Mouse (Mus musculus): ENCODE measurements around the gene Aifm2. TPM values are rescaled to one million over a fixed set of nuclear protein-coding genes. Genes with fewer than 3 reads are reported as not detected.
A peak's percentile ranks its signal among the peaks of the same experiment; 100 is the strongest.

The Aifm2 gene
- polyA plus RNA-seq, 1 experiment from 2014 or later = 6.3 TPM

DNA sequence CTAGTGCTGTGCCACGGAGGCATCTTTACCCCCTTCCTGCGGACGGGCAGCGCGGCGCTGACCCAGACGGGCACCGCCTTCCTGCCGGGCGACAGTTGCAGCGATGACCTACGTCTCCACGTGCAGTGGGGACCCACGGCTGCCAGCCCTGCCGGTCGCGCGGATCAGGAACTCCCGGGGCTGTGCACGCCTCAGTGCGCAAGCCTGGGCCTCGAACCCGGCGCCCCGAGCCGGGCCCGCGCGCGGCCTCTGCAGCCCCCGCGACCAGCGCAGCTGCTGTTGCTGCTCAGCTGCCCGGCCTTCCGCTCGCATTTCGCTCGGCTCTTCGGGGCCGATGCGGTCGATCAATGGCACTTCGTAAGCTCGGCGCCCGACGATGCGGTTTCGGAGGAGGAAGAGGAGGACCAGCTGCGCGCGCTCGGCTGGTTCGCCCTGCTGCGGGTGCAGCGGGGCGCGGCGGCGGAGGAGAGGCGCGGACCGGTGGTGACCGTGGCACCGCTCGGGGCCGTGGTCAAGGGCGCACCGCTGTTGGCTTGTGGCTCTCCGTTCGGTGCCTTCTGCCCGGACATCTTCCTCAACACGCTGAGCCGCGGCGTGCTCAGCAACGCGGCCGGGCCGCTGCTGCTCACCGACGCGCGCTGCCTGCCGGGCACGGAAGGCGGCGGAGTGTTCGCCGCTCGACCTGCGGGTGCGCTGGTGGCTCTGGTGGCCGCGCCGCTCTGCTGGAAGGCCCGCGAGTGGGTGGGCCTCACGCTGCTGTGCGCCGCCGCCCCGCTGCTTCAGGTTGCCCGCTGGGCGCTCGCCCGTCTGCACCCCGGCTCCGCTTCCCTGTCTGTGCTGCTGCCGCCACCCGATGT, 19.1 kb upstream of the Aifm2 start:
- WGBS = under 1% methylated on average over 109 of the region's 111 CpGs
- Histone ChIP-seq H3K4me3 (peak overlapping the region; percentile 96), H3K4me1 (peaks cover 20% of the 10 kb centered on the region), H3K4me2 (replicated peaks) (peak overlapping the region; percentile 100), H3K27me3 (0 out of 2 replicates have a peak, but pooled peaks cover 4% of the 10 kb centered on the region), H3K27ac (peak overlapping the region; percentile 48), H3K9me3 (replicated peaks) (no peaks in the 10 kb centered on the region), H3K36me3 (peaks cover 38% of the 10 kb centered on the region), H3K9ac (peak overlapping the region; percentile 82)
- ATAC-seq (ENCODE audit: low FRiP score) = peak; percentile 63; the same call in 1 of the 2 replicates

DNA sequence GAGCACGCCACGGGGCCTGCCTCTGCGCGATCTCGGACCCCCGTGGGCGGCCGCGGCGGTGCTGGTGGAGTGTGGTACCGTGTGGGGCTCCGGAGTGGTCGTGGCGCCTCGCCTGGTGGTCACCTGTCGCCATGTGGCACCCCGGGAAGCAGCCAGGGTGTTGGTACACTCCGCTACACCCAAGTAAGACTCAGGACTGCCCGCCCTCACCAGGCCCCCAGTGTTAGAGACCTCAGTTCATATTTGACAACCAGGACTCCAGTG, 18.6 kb upstream of the Aifm2 start:
- no peaks in the 10 kb centered on the region for H3K9me3 ChIP-seq (replicated peaks)
- H3K27ac ChIP-seq = no peak overlapping the region
- H3K4me3 ChIP-seq = peak overlapping the region; percentile 96
- ATAC-seq (ENCODE audit: low FRiP score) = no peak
- H3K9ac ChIP-seq = peak overlapping the region; percentile 82
- H3K4me1 ChIP-seq = peaks cover 20% of the 10 kb centered on the region
- H3K36me3 ChIP-seq = peaks cover 36% of the 10 kb centered on the region
- WGBS = 12% methylated on average over 18 of the region's 19 CpGs
- H3K4me2 ChIP-seq (replicated peaks) = peak overlapping the region; percentile 100
- H3K27me3 ChIP-seq = 0 out of 2 replicates have a peak, but pooled peaks cover 4% of the 10 kb centered on the region

DNA sequence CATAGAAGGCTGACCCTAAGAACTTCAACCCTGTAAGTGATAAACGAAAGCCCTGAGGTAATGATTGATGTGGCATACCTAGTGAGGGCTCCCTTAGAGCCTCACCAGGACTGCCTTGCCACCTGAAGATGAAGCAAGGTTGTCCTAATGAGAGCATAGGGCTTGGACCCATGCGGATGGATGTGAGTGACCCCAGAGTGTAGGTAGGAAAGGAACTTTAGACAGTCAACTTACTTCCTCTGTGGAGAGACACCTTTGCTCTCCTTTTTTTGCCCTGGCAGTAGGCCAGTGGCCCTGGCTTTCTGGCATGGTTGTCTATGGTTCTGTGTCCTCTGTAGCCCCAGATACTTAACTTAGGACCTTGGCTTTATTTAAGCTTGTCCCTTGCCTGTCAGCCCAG, 18.0 kb upstream of the Aifm2 start:
- Histone ChIP-seq H3K4me2 (replicated peaks) (peak overlapping the region; percentile 100), H3K4me1 (peaks cover 20% of the 10 kb centered on the region), H3K36me3 (peaks cover 36% of the 10 kb centered on the region), H3K27me3 (0 out of 2 replicates have a peak, but pooled peaks cover 4% of the 10 kb centered on the region), H3K27ac (no peak overlapping the region), H3K4me3 (peak overlapping the region; percentile 96), H3K9ac (peak overlapping the region; percentile 82), H3K9me3 (replicated peaks) (no peaks in the 10 kb centered on the region)
- no peak for ATAC-seq (ENCODE audit: low FRiP score)
- WGBS = 89% methylated on average over 2 of the region's 2 CpGs

DNA sequence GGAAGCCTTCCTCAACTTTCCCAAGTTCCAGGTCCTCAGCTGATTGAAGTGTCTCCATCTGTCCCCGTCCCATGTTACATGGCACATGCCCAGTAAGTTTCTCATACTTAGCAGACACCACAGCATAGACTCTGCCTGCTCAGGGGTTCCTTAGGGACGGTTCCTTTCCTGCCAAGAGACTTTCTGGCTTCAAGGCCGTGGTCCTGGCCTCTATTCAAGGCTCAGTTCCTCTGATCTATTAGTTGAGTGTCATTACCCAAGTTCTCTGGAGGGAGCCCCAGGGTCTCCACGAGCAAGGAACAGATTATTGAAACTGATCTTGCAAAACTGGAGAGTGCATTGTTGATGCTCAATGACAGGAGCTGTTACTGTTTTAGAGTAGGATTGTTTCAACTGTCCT, 10.4 kb upstream of the Aifm2 start:
- WGBS = 86% methylated on average over 4 of the region's 4 CpGs
- H3K4me1 ChIP-seq = no peaks in the 10 kb centered on the region
- no peak overlapping the region for H3K4me3 ChIP-seq
- no peak overlapping the region for H3K27ac ChIP-seq
- H3K9me3 ChIP-seq (replicated peaks) = no peaks in the 10 kb centered on the region
- H3K9ac ChIP-seq = no peak overlapping the region
- H3K4me2 ChIP-seq (replicated peaks) = no peak overlapping the region
- no peak for ATAC-seq (ENCODE audit: low FRiP score)
- H3K27me3 ChIP-seq = no peaks in the 10 kb centered on the region
- peaks cover 39% of the 10 kb centered on the region for H3K36me3 ChIP-seq

DNA sequence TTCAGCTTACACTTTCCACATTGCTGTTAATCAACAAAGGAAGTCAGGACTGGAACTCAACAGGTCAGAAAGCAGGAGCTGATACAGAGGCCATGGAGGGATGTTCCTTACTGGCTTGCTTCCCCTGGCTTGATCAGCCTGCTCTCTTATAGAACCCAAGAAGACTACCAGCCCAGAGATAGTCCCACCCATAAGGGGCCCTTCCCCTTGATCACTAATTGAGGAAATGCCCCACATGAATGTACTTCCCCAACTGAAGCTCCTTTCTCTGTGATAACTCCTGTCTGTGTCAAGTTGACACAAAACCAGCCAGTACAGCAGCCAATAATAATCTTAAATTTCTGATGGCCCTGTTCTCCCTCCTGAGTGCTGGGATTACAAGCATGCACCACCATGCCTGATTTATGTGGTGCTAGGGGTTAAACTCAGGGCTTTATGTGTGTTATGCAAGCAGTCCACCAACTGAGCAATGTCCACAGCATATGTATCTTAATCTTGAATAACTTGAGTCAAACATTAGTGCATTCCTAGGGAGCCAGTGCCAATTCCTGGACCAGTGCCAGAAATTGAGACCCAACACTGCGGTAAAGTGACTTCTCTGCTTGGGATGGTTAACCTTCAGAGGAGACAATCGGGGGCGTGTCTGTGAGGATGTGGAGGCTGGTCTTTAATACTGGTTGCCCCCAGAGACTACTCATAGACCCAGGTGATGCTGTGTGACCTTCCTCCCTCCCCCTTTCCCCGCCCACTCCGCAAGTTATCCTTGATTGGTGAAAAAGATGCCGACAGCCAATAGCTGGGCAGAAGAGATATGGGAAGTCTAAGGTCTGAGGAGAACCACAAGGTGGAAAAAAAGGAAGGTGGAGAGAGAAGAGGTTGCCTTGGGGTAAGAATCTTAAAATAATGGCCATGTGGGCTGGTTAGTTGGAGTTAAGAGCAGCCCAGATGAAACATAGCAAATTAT, 8.4 kb upstream of the Aifm2 start:
- no peak overlapping the region for H3K4me3 ChIP-seq

DNA sequence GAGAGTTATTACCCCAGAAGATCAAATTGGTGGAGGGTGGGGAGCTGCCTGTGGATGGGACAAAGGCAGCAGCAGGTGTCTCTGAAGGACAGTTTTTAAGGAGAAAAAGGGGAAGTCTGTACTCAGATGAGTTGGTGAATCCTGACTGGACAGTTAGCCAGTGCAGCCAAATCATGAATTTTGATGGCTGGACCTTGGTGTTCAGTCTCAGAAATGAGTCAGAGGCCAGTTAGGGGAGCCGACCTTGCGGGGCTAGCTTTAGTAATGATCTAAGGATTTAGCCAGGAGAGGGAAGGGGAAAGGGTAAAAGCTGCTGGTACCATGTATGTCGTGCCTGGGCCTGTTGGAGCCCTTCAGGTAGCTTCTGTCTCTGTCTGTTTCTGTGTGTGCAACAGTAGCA, 1.5 kb upstream of the Aifm2 start:
- no peak overlapping the region for H3K4me2 ChIP-seq (replicated peaks)
- 72% methylated on average over 3 of the region's 3 CpGs for WGBS
- ATAC-seq (ENCODE audit: low FRiP score) = no peak
- no peak overlapping the region for H3K9ac ChIP-seq
- no peak overlapping the region for H3K27ac ChIP-seq
- H3K36me3 ChIP-seq = no peaks in the 10 kb centered on the region
- peaks cover 11% of the 10 kb centered on the region for H3K4me1 ChIP-seq
- H3K4me3 ChIP-seq = no peak overlapping the region
- H3K9me3 ChIP-seq (replicated peaks) = no peaks in the 10 kb centered on the region
- peaks cover 27% of the 10 kb centered on the region for H3K27me3 ChIP-seq

More for the DNA sequence above, 8.4 kb upstream of the Aifm2 start:
- Histone ChIP-seq H3K27ac (no peak overlapping the region), H3K27me3 (no peaks in the 10 kb centered on the region), H3K9me3 (replicated peaks) (no peaks in the 10 kb centered on the region), H3K4me2 (replicated peaks) (no peak overlapping the region), H3K4me1 (no peaks in the 10 kb centered on the region), H3K36me3 (peaks cover 30% of the 10 kb centered on the region), H3K9ac (no peak overlapping the region)
- ATAC-seq (ENCODE audit: low FRiP score) = no peak
- 72% methylated on average over 6 of the region's 6 CpGs for WGBS

DNA sequence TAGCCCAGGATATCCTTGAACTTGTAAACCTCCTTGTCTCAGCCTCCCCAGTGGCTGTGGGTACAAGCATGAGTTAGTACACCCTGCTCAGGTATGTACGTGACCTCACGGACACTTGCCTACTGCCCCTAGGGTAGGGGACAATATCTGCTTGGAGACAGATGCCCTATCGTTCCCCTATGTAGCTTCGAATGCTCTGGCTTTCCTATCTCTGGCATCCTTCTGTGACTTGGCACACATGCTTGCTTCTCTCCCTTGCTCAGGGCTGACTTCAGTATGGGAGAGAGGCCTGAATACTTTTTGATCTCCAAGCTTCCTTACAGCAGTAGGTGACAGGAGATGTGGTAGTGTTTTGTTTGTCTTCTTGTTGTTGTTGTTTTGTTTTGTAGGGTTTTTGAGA, 917 bp upstream of the Aifm2 start:
- WGBS = 95% methylated on average over 4 of the region's 4 CpGs
- Histone ChIP-seq H3K9me3 (replicated peaks) (no peaks in the 10 kb centered on the region), H3K27ac (no peak overlapping the region), H3K4me3 (no peak overlapping the region), H3K36me3 (no peaks in the 10 kb centered on the region), H3K9ac (no peak overlapping the region), H3K27me3 (peaks cover 27% of the 10 kb centered on the region), H3K4me2 (replicated peaks) (no peak overlapping the region), H3K4me1 (peaks cover 11% of the 10 kb centered on the region)
- ATAC-seq (ENCODE audit: low FRiP score) = no peak

DNA sequence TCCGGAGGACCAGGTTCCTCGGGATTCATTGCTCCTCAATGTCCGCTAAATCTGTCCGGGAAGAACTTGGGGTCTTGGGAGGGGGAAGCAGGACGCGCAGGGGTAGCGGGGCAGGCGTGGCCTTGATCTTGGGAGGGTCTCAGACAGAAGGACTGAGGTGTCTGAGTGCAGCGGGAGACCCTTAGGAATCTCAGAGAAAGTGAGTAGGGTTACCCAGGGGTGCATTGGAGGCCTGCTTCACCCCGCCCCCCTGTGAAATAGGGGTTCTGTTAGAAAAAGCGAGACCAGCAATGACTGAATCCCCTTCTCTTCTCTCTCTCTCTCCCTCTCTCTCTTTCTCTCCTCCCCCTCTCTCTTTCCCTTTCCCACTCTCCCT, 387 bp downstream of the Aifm2 start:
- peaks cover 11% of the 10 kb centered on the region for H3K4me1 ChIP-seq
- H3K9me3 ChIP-seq (replicated peaks) = no peaks in the 10 kb centered on the region
- H3K36me3 ChIP-seq = no peaks in the 10 kb centered on the region
- H3K9ac ChIP-seq = peak overlapping the region; percentile 39
- H3K4me2 ChIP-seq (replicated peaks) = peak overlapping the region; percentile 80
- peaks cover 27% of the 10 kb centered on the region for H3K27me3 ChIP-seq
- no peak overlapping the region for H3K27ac ChIP-seq
- 6% methylated on average over 11 of the region's 11 CpGs for WGBS
- peak overlapping the region; percentile 40 for H3K4me3 ChIP-seq
- ATAC-seq (ENCODE audit: low FRiP score) = peak; percentile 61; the same call in 1 of the 2 replicates

DNA sequence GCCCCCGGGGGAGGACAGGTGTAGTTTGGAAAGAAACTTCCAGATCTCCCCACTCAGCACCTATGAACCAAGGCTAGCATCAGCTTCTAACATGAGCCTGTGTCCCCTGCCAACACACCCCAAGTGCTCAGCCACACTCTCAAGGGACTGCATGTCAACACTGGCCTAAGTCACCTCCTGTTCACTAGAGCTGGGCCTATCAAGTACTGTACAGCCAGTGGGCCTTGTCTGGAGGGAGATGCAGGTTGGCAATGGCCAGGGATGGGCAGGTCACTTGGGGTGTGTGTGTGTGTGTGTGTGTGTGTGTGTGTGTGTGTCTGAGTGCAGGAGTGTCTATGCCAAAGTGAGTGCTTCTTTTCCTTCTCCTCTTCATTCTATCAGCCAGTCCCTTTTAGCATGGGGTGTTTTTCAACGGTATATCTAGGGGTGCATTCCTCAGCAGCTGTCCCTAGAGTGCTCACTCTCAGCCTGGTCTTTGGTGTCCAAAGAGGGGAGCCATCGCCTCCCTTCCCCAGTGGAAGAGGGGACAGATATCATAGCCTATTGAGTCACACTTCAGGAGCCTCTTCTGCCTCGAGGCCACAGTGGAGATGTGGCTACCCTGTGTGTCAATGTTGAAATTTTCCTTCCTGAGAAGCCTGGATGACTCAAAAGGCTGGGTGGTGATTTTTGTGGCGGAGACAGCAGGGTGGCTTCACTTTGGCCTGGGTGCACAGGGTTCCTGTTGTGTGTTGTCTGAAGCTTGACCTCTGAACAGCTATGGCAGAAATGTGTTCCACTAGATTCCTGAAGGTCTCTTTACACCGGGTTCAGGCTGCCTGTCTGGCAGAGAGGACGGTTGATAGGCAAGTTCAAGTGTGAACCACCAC, 1.2 kb downstream of the Aifm2 start:
- no peaks in the 10 kb centered on the region for H3K36me3 ChIP-seq
- peaks cover 11% of the 10 kb centered on the region for H3K4me1 ChIP-seq
- H3K27ac ChIP-seq = no peak overlapping the region
- WGBS = 74% methylated on average over 7 of the region's 7 CpGs
- no peak overlapping the region for H3K9ac ChIP-seq
- peak overlapping the region; percentile 80; the same call in 1 of the 2 replicates for H3K4me2 ChIP-seq (replicated peaks)
- H3K27me3 ChIP-seq = peaks cover 27% of the 10 kb centered on the region
- H3K4me3 ChIP-seq = peak overlapping the region; percentile 40; the same call in 1 of the 2 replicates
- no peak for ATAC-seq (ENCODE audit: low FRiP score)
- no peaks in the 10 kb centered on the region for H3K9me3 ChIP-seq (replicated peaks)

DNA sequence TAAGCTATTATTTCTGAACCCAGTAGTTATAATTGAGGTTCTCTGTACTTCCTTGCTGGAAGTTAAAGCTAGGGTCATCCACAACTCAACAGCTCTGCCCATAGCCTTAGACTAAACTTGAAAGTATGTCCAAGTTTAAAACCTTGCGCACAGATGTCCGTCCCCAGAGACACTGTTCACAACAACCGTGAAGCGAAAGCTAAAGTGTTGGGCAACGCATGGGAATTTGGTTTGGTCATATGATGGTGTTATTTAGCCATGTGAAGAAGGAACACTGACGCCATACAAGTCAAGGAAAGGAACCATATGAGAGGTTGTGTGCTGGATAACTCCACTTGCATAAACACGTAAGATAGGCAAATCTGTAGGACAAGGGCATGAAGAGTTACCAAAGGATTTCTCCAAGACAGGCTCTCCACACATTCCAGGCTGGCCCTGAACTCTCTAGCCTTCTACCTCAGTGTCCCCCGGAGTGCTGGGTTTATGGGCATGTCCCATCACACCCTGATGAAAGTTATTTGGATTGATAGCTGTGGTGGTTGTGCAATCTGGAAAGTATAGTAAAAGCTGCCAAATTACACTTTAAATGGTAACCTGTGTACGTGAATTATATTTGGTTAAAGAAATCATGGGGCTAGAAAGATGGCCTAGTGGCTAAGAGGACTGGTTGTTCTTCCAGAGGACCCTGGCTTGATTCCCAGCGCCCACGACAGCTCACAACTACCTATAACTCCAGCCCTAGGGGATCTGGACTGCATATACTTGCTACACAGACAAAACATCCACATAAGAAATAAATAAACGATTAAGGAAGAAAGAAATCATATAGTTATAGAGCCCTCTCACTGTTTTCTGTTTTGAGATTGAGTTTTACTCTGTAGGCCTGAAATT, 2.6 kb downstream of the Aifm2 start:
- H3K4me2 ChIP-seq (replicated peaks) = no peak overlapping the region
- 91% methylated on average over 12 of the region's 12 CpGs for whole genome bisulfite sequencing

DNA sequence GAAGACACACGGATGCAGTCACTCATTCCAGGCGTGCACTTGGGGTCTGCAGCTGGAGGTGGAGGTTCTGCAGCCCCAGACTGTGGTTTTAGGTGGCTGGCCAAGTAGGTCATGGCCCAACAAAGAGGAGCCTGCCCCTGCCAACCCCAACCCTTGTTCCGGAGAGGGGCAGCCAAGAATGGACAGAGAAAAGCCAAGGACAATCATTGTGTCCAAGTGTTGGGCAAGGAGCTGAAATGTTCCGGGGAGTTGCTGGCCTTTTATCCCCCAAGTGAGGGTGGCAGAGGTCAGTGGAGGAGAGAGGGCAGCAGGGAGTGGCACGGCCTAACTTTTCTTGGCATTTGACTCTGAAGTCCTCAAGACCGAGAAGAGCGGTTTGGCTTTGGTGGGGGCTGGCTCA, 5.3 kb downstream of the Aifm2 start:
- Histone ChIP-seq H3K4me1 (peaks cover 5% of the 10 kb centered on the region), H3K9ac (no peak overlapping the region), H3K27ac (no peak overlapping the region), H3K9me3 (replicated peaks) (no peaks in the 10 kb centered on the region), H3K4me2 (replicated peaks) (no peak overlapping the region), H3K27me3 (peaks cover 13% of the 10 kb centered on the region), H3K4me3 (no peak overlapping the region), H3K36me3 (no peaks in the 10 kb centered on the region)
- ATAC-seq (ENCODE audit: low FRiP score) = no peak
- WGBS = 88% methylated on average over 7 of the region's 7 CpGs

More for the DNA sequence above, 2.6 kb downstream of the Aifm2 start:
- Histone ChIP-seq H3K4me1 (peaks cover 11% of the 10 kb centered on the region), H3K9ac (no peak overlapping the region), H3K4me3 (no peak overlapping the region), H3K9me3 (replicated peaks) (no peaks in the 10 kb centered on the region), H3K27ac (no peak overlapping the region), H3K27me3 (peaks cover 27% of the 10 kb centered on the region), H3K36me3 (no peaks in the 10 kb centered on the region)
- ATAC-seq (ENCODE audit: low FRiP score) = no peak
